Mouse (Mus musculus) bone marrow macrophage, adult 2 months (primary cell): ENCODE results near the gene T. TPM values are rescaled to one million over a fixed set of nuclear protein-coding genes. Genes with fewer than 3 reads are reported as not detected.
A peak's percentile ranks its signal among the peaks of the same experiment; 100 is the strongest.
"Not testable (repeated sequence)": the region's sequence is repeated elsewhere in the genome, so short reads cannot be mapped to it uniquely, and the experiment has no call there.

ENCODE experiments used
- H3K27ac ChIP-seq: 2 replicates; pipeline ENCODE4 v1.5.1; 2012; ENCODE audit warnings: low read depth, low read length; ENCODE audit not compliant: insufficient read depth
- H3K4me1 ChIP-seq: 2 replicates; pipeline ENCODE4 v1.6.1; 2012; ENCODE audit warnings: low read length; ENCODE audit not compliant: control insufficient read depth, insufficient read depth
- H3K4me3 ChIP-seq: 2 replicates; pipeline ENCODE4 v1.5.1; 2012; ENCODE audit warnings: mild to moderate bottlenecking, low read length, moderate library complexity; ENCODE audit not compliant: insufficient read depth
- CTCF ChIP-seq: IDR thresholded peaks from 2 replicates; pipeline ENCODE4 v1.5.1; 2012; ENCODE audit warnings: low read depth, mild to moderate bottlenecking, low read length, moderate library complexity
- POLR2A ChIP-seq: IDR thresholded peaks from 2 replicates; pipeline ENCODE4 v1.6.1; 2012; ENCODE audit warnings: mild to moderate bottlenecking, low read depth, low read length, borderline replicate concordance
- polyA plus RNA-seq: library from polyadenylated mRNA; stranded (reverse); fragments of >200 nt; gene quantifications from 2 replicates; pipeline ENCODE4 v1.2.4, GENCODE M21; 2012; ENCODE audit not compliant: missing spikeins, insufficient read depth, insufficient read length

Gene T
- polyA plus RNA-seq: not detected in 2 replicates

DNA sequence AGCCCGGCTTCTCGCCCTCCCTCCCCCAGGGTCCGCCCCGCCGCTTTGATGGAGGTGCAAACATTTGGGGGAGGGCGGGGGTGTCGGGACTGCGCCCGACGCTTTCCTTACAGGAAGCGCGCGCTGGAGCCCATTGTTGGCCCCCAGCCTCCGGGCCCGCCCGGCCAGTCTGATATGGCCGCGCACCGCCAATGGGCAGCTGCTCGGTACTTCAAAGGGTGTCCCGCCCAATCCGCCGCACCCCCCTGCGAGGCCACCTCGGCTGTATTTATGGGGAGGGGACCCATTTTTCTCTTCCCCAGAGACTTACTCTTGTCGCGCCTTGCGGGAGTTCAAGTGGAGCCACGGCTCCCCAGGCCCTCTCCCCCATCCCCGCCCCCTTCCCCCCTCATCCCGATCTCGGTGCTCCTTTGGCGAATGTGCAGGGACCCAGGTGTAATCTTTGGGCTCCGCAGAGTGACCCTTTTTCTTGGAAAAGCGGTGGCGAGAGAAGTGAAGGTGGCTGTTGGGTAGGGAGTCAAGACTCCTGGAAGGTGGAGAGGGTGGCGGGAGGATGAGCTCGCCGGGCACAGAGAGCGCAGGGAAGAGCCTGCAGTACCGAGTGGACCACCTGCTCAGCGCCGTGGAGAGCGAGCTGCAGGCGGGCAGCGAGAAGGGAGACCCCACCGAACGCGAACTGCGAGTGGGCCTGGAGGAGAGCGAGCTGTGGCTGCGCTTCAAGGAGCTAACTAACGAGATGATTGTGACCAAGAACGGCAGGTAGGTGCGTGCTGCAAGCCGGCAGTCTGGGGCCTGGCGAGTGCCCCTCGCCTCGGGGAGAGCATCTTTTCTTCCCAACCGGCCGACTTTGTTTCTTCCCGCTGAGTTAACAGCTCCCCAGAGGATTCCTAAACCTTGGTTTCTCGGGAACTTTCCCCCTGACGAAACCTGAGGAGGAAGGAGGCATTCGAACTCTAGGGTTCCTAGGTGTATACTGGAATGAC lies at the start of gene T:
Gene T, plus strand, starts transcription at position 446 of the 983 bp plus-strand sequence.
- no peak within 1 kb of the TSS for H3K4me3 ChIP-seq
- TF ChIP-seq POLR2A: no peak
- no peak for TF ChIP-seq CTCF

DNA sequence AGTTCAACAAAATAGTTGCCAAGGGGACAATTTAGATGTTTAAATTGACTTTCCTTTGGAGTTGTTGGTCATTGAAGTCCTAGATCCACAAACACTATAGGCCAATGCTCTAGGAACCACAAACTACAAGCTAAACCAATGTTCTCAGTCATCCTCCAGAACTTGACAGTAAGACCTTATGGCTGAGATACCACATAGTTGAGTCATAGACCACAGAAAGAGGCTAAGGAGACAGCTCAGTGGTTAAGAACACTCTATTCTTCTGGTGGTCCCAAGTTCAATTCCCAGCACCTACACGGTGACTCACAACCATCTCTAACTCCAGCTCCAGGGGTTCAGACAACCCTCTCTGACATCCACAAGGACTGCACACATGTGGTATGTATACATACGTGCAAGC lies 48.8 kb upstream of the T start:
- peaks cover 7% of the 10 kb centered on the region; the same call in 1 of the 2 replicates for H3K4me1 ChIP-seq
- no peak overlapping the region for H3K4me3 ChIP-seq
- no peak for TF ChIP-seq CTCF
- H3K27ac ChIP-seq: no peak overlapping the region

More for the DNA sequence above, at the start of gene T:
- no peaks in the 10 kb centered on the region for H3K4me1 ChIP-seq
- H3K27ac ChIP-seq: no peak within 1 kb of the TSS

DNA sequence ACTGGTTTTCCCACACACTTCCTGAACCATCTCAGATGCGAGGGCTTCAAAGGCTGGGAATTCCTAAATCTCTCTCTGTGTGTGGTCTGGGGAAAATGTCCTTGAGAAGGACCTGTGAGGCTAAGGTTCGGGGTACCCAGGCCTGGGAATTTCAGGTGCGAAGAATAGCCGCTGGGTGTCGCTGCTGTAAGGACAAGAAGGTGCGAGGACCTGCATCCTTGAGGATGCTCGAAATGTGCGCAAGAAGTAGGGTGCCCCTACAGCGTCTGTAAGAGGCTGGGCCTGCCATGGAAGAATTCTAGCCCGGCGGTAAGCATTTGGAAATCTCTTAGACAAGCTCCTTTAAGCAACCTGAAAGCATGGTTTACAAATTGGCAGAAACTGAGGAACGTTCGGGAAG lies 45.8 kb upstream of the T start:
- Histone ChIP-seq H3K27ac (no peak overlapping the region), H3K4me3 (no peak overlapping the region), H3K4me1 (peaks cover 13% of the 10 kb centered on the region)
- TF ChIP-seq POLR2A (no peak), CTCF (peak; percentile 58; the same call in 1 of the 2 replicates)

DNA sequence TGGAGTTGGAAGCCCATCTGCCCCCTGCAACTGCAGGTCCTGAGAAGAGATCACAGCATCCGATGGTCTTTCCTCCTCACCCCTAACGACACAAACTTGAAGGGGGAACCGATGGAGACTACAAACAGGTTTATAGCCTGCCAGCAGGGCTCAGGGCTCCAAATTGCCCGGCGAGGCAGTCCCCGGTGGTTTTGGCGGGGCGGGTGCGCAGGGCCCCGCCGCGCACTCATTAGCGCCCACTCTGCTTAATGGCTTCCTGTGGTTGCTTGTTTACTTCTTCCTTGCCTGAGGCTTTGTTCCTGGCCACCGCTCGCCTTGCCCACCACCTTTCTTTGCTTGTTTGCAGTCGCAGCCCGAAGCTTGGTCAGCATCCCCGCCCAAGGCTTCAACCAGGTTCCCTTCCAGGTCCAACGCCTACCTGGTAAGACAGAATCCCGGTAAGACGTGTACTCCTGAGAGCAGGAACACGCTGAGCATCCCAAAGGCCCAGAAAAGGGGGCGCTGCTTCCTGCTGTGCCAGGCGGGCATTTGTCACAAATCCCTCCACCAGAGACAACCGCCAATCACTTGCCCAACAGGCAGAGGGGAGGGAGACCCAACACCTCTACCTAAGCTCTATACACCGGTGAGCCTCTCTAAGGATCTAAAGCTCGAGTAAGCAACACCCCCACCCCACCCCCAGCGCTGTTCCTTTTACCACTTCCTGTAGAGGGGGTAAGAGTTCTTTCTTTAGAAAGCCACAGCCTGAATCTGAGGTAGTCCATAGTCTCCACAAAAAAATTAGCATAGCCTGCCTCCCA lies 45.0 kb upstream of the T start:
- no peak overlapping the region for H3K27ac ChIP-seq
- TF ChIP-seq CTCF: no peak
- TF ChIP-seq POLR2A: no peak
- H3K4me3 ChIP-seq: no peak overlapping the region
- peaks cover 13% of the 10 kb centered on the region for H3K4me1 ChIP-seq

DNA sequence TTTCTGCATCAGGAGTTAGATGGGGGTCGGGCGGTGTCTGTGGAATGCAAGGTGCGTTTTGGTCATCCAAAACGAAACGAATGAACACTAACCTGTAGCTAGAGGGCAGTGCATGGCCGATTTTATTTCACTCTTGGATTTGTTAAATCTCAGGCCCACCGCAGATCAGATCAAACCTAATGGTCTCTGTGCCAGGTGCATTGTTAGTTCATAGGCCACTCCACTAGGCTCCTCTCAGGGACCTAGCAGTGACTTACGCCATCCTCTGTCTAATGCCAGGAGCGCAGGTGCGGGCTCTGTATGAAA lies 44.5 kb upstream of the T start:
- H3K27ac ChIP-seq: no peak overlapping the region
- TF ChIP-seq POLR2A (no peak), CTCF (no peak)
- H3K4me1 ChIP-seq: peaks cover 13% of the 10 kb centered on the region
- H3K4me3 ChIP-seq: no peak overlapping the region

DNA sequence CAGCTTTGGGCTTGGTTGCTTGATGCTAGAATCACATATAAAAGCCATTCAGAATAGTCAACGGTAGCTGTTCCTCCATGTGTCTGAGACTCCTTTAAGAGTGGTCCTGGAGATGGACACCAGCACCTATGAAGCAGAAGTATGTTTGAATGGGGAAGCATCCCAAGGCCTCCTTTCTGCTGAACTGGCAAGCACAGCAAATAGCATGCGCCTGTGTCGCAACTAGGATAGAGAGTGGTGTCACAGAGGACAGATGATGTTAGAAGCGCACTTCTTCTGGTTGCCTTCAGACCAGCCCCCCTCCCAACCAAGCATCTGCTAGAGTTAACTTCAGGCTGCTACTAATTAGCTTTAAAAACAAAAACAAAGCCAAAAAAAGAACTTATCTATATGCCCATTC lies 43.7 kb upstream of the T start:
- Histone ChIP-seq H3K27ac (no peak overlapping the region), H3K4me1 (peaks cover 13% of the 10 kb centered on the region), H3K4me3 (no peak overlapping the region)
- no peak for TF ChIP-seq POLR2A
- TF ChIP-seq CTCF: no peak

DNA sequence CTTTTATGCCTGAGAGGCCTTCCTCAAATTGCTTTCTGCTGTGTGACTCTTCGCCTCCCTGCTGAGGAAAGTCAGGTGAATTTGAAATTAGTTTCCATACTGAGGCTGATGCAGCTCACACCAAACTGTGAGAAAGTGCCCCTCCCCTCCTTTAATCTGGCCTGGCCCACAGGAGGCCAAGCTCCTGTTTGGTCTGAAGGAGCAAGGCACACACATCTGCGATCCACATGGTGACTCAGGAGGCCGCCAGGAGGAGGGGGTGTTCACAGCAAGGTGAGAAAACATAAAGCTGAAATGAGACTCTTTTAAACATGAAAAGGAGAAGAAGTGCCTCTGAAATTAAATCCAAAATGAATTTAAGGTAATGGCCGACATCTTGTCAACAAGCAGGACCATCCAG lies 37.9 kb upstream of the T start:
- Histone ChIP-seq H3K27ac (no peak overlapping the region), H3K4me1 (no peaks in the 10 kb centered on the region), H3K4me3 (no peak overlapping the region)
- no peak for TF ChIP-seq CTCF
- TF ChIP-seq POLR2A: no peak

DNA sequence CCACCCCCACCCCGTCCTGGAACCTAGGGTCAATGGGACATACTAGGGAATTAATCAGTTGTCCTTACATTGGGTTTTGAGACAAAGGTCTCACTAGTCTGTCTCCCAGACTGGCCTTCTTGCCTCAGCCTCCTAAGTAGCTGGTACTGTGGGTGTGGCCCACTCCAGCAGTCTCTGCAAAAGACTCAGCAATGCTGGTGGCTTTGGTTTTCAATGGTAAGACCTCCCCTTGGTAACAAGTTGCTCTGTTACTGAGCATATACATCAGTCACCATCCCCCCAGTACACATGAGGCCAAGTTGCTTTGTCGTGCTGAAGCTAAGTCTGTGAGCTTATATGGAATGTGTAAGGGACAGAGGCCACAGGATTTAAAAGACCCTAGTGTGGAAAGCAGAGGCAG lies 36.3 kb upstream of the T start:
- TF ChIP-seq POLR2A (no peak), CTCF (no peak)
- Histone ChIP-seq H3K4me1 (no peaks in the 10 kb centered on the region), H3K4me3 (no peak overlapping the region), H3K27ac (no peak overlapping the region)

DNA sequence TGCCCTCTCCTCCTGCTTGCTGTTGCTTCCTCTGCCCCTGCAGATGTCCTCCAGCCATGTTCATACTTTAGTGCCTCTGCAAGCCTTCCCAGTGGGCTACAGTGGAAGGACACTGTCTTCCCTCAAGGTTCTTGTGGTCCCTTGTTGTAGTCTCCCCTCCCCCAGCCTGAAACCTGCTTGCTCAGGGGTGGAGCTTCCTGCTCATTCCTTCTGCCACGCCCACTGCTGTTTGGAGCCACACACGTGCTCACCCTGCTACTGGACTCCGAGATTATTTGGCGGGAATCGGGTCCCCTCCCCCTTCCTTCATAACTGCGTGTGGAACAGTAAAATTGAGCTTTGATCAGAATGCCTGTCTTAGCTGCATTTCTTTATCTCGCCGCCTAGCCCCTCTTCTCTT lies 30.3 kb upstream of the T start:
- H3K27ac ChIP-seq, H3K4me3 ChIP-seq: not testable (repeated sequence)
- H3K4me1 ChIP-seq: peaks cover 30% of the 10 kb centered on the region

DNA sequence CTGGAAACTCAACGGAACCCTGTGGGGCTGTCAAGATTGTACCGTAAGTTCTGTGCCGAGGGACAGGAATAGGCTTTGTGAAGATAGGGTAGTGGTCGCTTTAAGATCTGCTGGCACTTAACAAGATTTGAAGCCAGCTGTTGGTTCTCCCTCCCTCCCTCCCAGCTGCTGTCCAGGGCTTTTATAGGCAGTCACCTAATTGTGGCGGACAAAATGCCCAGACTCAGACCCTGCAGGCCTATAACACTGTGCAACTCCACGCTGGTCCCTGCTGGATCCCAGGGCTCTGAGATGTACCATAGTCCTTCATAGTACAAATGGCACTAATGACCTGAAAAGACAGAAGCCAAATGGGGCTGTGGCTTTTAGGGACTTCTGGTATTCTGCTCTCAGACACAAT lies 27.9 kb upstream of the T start:
- Histone ChIP-seq H3K27ac (no peak overlapping the region), H3K4me1 (peaks cover 34% of the 10 kb centered on the region), H3K4me3 (no peak overlapping the region)
- TF ChIP-seq CTCF (no peak), POLR2A (no peak)

DNA sequence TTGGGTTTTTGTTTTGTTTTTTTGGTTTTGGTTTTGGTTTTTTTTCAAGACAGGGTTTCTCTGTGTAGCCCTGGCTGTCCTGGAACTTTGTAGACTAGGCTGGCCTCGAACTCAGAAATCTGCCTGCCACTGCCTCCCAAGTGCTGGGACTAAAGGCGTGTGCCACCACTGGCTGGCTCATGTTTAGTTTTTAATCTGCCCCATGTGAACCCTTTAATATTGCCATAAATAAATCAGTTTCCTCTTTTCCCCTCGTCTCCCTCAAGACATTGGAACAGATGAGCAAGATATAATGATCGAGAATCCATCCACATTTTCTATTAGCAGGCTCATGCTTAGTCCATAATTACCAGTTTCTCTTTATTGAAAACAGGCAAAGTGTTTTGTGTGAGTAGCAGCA lies 26.2 kb upstream of the T start:
- not testable (repeated sequence) for H3K4me3 ChIP-seq, H3K27ac ChIP-seq
- H3K4me1 ChIP-seq: peaks cover 34% of the 10 kb centered on the region
